Mouse (Mus musculus) hindlimb bud, embryonic 11.5 days (tissue): Measurements from ENCODE around the gene Rwdd2b.

Experiments
- DNase-seq: peaks from one replicate; pipeline ENCODE4 v3.0.0-alpha.2; 2012; ENCODE audit warnings: low read depth, low spot score; ENCODE audit errors: extremely low spot score

The Rwdd2b gene

GRCm38 (mm10) chr16:87440184-87440686 lies at the start of gene Rwdd2b:
Rwdd2b (minus strand) TSS chr16:87440573.
- peak; percentile 76 for DNase-seq

- DNase-seq = no peak
Observed at GRCm38 (mm10) chr16:87488605-87489004, 48.2 kb upstream of the Rwdd2b start.

GRCm38 (mm10) chr16:87486739-87487138 lies 46.4 kb upstream of the Rwdd2b start:
- DNase-seq = no peak

GRCm38 (mm10) chr16:87484367-87484766 lies 44.0 kb upstream of the Rwdd2b start:
- no peak for DNase-seq

- DNase-seq = no peak
Observed at GRCm38 (mm10) chr16:87470579-87470978, 30.2 kb upstream of the Rwdd2b start.

GRCm38 (mm10) chr16:87458752-87459151 lies 18.4 kb upstream of the Rwdd2b start:
- DNase-seq = no peak

- no peak for DNase-seq
Observed at GRCm38 (mm10) chr16:87455180-87455611, 14.8 kb upstream of the Rwdd2b start.

GRCm38 (mm10) chr16:87454419-87455179 lies 14.2 kb upstream of the Rwdd2b start, which contains the start of gene Usp16:
Usp16 (plus strand) TSS chr16:87454703.
- peak; percentile 57 for DNase-seq

GRCm38 (mm10) chr16:87453226-87453625 lies 12.9 kb upstream of the Rwdd2b start:
- no peak for DNase-seq

GRCm38 (mm10) chr16:87445528-87445927 lies 5.2 kb upstream of the Rwdd2b start:
- no peak for DNase-seq

GRCm38 (mm10) chr16:87445110-87445509 lies 4.7 kb upstream of the Rwdd2b start:
- no peak for DNase-seq

GRCm38 (mm10) chr16:87444071-87444470 lies 3.7 kb upstream of the Rwdd2b start:
- no peak for DNase-seq

- no peak for DNase-seq
Observed at GRCm38 (mm10) chr16:87443245-87443644, 2.9 kb upstream of the Rwdd2b start.

GRCm38 (mm10) chr16:87442291-87442690 lies 1.9 kb upstream of the Rwdd2b start:
- no peak for DNase-seq

- DNase-seq = no peak
Observed at GRCm38 (mm10) chr16:87441089-87441488, 716 bp upstream of the Rwdd2b start.

GRCm38 (mm10) chr16:87438697-87439096 lies 1.7 kb downstream of the Rwdd2b start:
- no peak for DNase-seq

GRCm38 (mm10) chr16:87437096-87437495 lies 3.3 kb downstream of the Rwdd2b start:
- DNase-seq = no peak

- no peak for DNase-seq
Observed at GRCm38 (mm10) chr16:87435411-87436205, 4.8 kb downstream of the Rwdd2b start.

- no peak for DNase-seq
Observed at GRCm38 (mm10) chr16:87434946-87435345, 5.4 kb downstream of the Rwdd2b start.

GRCm38 (mm10) chr16:87434266-87434665 lies 6.1 kb downstream of the Rwdd2b start:
- no peak for DNase-seq

GRCm38 (mm10) chr16:87432033-87432814 lies 8.1 kb downstream of the Rwdd2b start, which contains the start of gene Ltn1:
Ltn1 (minus strand) TSS chr16:87432612.
- peak; percentile 97 for DNase-seq
